Mouse (Mus musculus): ENCODE data around the gene Stat5b. TPM values are rescaled to one million over a fixed set of nuclear protein-coding genes. Genes with fewer than 3 reads are reported as not detected.

Gene Stat5b
- polyA plus RNA-seq, 1 experiment from 2014 or later = 11.4 TPM

GRCm38 (mm10) chr11:100754021-100754692, 96.4 kb downstream of the Stat5b start:
- ATAC-seq (no peak), DNase-seq (ENCODE audit: low spot score) (no peak)
- Histone ChIP-seq H3K4me3 (ENCODE audit: low read depth, low read length) (no peak overlapping the region), H3K27me3 (replicated peaks; ENCODE audit: control insufficient read depth, insufficient read depth, low read length) (0 out of 2 replicates have a peak, but pooled peaks cover 4% of the 10 kb centered on the region), H3K36me3 (ENCODE audit: control insufficient read depth, insufficient read depth, low read length) (0 out of 2 replicates have a peak, but pooled peaks cover 6% of the 10 kb centered on the region), H3K4me1 (ENCODE audit: control insufficient read depth, insufficient read depth, low read length) (no peaks in the 10 kb centered on the region), H3K4me2 (ENCODE audit: low read length) (no peak overlapping the region), H3K27ac (ENCODE audit: low read depth, low read length) (no peak overlapping the region), H3K9ac (ENCODE audit: low read length) (no peak overlapping the region), H3K9me3 (replicated peaks; ENCODE audit: control insufficient read depth, low read length) (no peaks in the 10 kb centered on the region)
- WGBS = 85% methylated on average over 12 of the region's 12 CpGs

GRCm38 (mm10) chr11:100752294-100752693, 98.2 kb downstream of the Stat5b start:
- ATAC-seq = no peak
- WGBS = 47% methylated on average over 10 of the region's 10 CpGs
- Histone ChIP-seq H3K9me3 (replicated peaks; ENCODE audit: control insufficient read depth, low read length) (no peaks in the 10 kb centered on the region), H3K4me3 (ENCODE audit: low read depth, low read length) (no peak overlapping the region), H3K4me1 (ENCODE audit: control insufficient read depth, insufficient read depth, low read length) (no peaks in the 10 kb centered on the region), H3K36me3 (ENCODE audit: control insufficient read depth, insufficient read depth, low read length) (0 out of 2 replicates have a peak, but pooled peaks cover 6% of the 10 kb centered on the region), H3K9ac (ENCODE audit: low read length) (no peak overlapping the region), H3K4me2 (ENCODE audit: low read length) (no peak overlapping the region), H3K27me3 (replicated peaks; ENCODE audit: control insufficient read depth, insufficient read depth, low read length) (no peaks in the 10 kb centered on the region), H3K27ac (ENCODE audit: low read depth, low read length) (no peak overlapping the region)
- DNase-seq (ENCODE audit: low spot score) = no peak

- Histone ChIP-seq H3K4me3 (ENCODE audit: low read depth, low read length) (no peak overlapping the region), H3K27ac (ENCODE audit: low read depth, low read length) (no peak overlapping the region), H3K4me2 (ENCODE audit: low read length) (no peak overlapping the region), H3K4me1 (ENCODE audit: control insufficient read depth, insufficient read depth, low read length) (no peaks in the 10 kb centered on the region), H3K9ac (ENCODE audit: low read length) (no peak overlapping the region), H3K27me3 (replicated peaks; ENCODE audit: control insufficient read depth, insufficient read depth, low read length) (no peaks in the 10 kb centered on the region), H3K9me3 (replicated peaks; ENCODE audit: control insufficient read depth, low read length) (no peaks in the 10 kb centered on the region), H3K36me3 (ENCODE audit: control insufficient read depth, insufficient read depth, low read length) (0 out of 2 replicates have a peak, but pooled peaks cover 6% of the 10 kb centered on the region)
- 92% methylated on average over 16 of the region's 16 CpGs for WGBS
- DNase-seq (ENCODE audit: low spot score) (no peak), ATAC-seq (no peak)
These were observed 100.4 kb downstream of the Stat5b start for GRCm38 (mm10) chr11:100750127-100750526.

- Histone ChIP-seq H3K9me3 (replicated peaks; ENCODE audit: control insufficient read depth, low read length) (no peaks in the 10 kb centered on the region), H3K4me2 (ENCODE audit: low read length) (no peak overlapping the region), H3K4me1 (ENCODE audit: control insufficient read depth, insufficient read depth, low read length) (no peaks in the 10 kb centered on the region), H3K27ac (ENCODE audit: low read depth, low read length) (no peak overlapping the region), H3K27me3 (replicated peaks; ENCODE audit: control insufficient read depth, insufficient read depth, low read length) (no peaks in the 10 kb centered on the region), H3K4me3 (ENCODE audit: low read depth, low read length) (no peak overlapping the region), H3K36me3 (ENCODE audit: control insufficient read depth, insufficient read depth, low read length) (0 out of 2 replicates have a peak, but pooled peaks cover 2% of the 10 kb centered on the region), H3K9ac (ENCODE audit: low read length) (no peak overlapping the region)
- 61% methylated on average over 25 of the region's 25 CpGs for WGBS
- no peak for ATAC-seq
- no peak for DNase-seq (ENCODE audit: low spot score)
These were observed 101.1 kb downstream of the Stat5b start for GRCm38 (mm10) chr11:100749469-100749868.

- H3K4me2 ChIP-seq (ENCODE audit: low read length) = no peak overlapping the region
- 0 out of 2 replicates have a peak, but pooled peaks cover 2% of the 10 kb centered on the region for H3K36me3 ChIP-seq (ENCODE audit: control insufficient read depth, insufficient read depth, low read length)
- no peak for DNase-seq (ENCODE audit: low spot score)
- H3K9ac ChIP-seq (ENCODE audit: low read length) = no peak overlapping the region
- ATAC-seq = no peak
- 82% methylated on average over 4 of the region's 4 CpGs for WGBS
- H3K27me3 ChIP-seq (replicated peaks; ENCODE audit: control insufficient read depth, insufficient read depth, low read length) = no peaks in the 10 kb centered on the region
- H3K4me1 ChIP-seq (ENCODE audit: control insufficient read depth, insufficient read depth, low read length) = no peaks in the 10 kb centered on the region
- no peak overlapping the region for H3K27ac ChIP-seq (ENCODE audit: low read depth, low read length)
- H3K4me3 ChIP-seq (ENCODE audit: low read depth, low read length) = no peak overlapping the region
- no peaks in the 10 kb centered on the region for H3K9me3 ChIP-seq (replicated peaks; ENCODE audit: control insufficient read depth, low read length)
These were observed 101.9 kb downstream of the Stat5b start for GRCm38 (mm10) chr11:100748620-100749019.

- Histone ChIP-seq H3K9ac (ENCODE audit: low read length) (no peak overlapping the region), H3K27ac (ENCODE audit: low read depth, low read length) (no peak overlapping the region), H3K4me3 (ENCODE audit: low read depth, low read length) (no peak overlapping the region), H3K36me3 (ENCODE audit: control insufficient read depth, insufficient read depth, low read length) (0 out of 2 replicates have a peak, but pooled peaks cover 2% of the 10 kb centered on the region), H3K9me3 (replicated peaks; ENCODE audit: control insufficient read depth, low read length) (no peaks in the 10 kb centered on the region), H3K27me3 (replicated peaks; ENCODE audit: control insufficient read depth, insufficient read depth, low read length) (no peaks in the 10 kb centered on the region), H3K4me2 (ENCODE audit: low read length) (no peak overlapping the region), H3K4me1 (ENCODE audit: control insufficient read depth, insufficient read depth, low read length) (no peaks in the 10 kb centered on the region)
- ATAC-seq (no peak), DNase-seq (ENCODE audit: low spot score) (no peak)
- 72% methylated on average over 5 of the region's 5 CpGs for WGBS
These were observed 103.4 kb downstream of the Stat5b start for GRCm38 (mm10) chr11:100747114-100747513.

GRCm38 (mm10) chr11:100746546-100746945, 104.0 kb downstream of the Stat5b start:
- Histone ChIP-seq H3K9ac (ENCODE audit: low read length) (no peak overlapping the region), H3K4me2 (ENCODE audit: low read length) (no peak overlapping the region), H3K27ac (ENCODE audit: low read depth, low read length) (no peak overlapping the region), H3K9me3 (replicated peaks; ENCODE audit: control insufficient read depth, low read length) (no peaks in the 10 kb centered on the region), H3K4me3 (ENCODE audit: low read depth, low read length) (no peak overlapping the region), H3K27me3 (replicated peaks; ENCODE audit: control insufficient read depth, insufficient read depth, low read length) (no peaks in the 10 kb centered on the region), H3K36me3 (ENCODE audit: control insufficient read depth, insufficient read depth, low read length) (0 out of 2 replicates have a peak, but pooled peaks cover under 1% of the 10 kb centered on the region), H3K4me1 (ENCODE audit: control insufficient read depth, insufficient read depth, low read length) (no peaks in the 10 kb centered on the region)
- ATAC-seq = no peak
- no peak for DNase-seq (ENCODE audit: low spot score)
- WGBS = 88% methylated on average over 10 of the region's 10 CpGs

GRCm38 (mm10) chr11:100745085-100745484, 105.4 kb downstream of the Stat5b start:
- ATAC-seq (no peak), DNase-seq (ENCODE audit: low spot score) (peak; percentile 75)
- WGBS = 21% methylated on average over 6 of the region's 6 CpGs
- no peak overlapping the region for H3K4me2 ChIP-seq (ENCODE audit: low read length)
- H3K36me3 ChIP-seq (ENCODE audit: control insufficient read depth, insufficient read depth, low read length) = no peaks in the 10 kb centered on the region
- no peaks in the 10 kb centered on the region for H3K27me3 ChIP-seq (replicated peaks; ENCODE audit: control insufficient read depth, insufficient read depth, low read length)
- H3K9me3 ChIP-seq (replicated peaks; ENCODE audit: control insufficient read depth, low read length) = no peaks in the 10 kb centered on the region
- no peak overlapping the region for H3K27ac ChIP-seq (ENCODE audit: low read depth, low read length)
- H3K4me3 ChIP-seq (ENCODE audit: low read depth, low read length) = no peak overlapping the region
- no peak overlapping the region for H3K9ac ChIP-seq (ENCODE audit: low read length)
- H3K4me1 ChIP-seq (ENCODE audit: control insufficient read depth, insufficient read depth, low read length) = no peaks in the 10 kb centered on the region

- Histone ChIP-seq H3K4me3 (ENCODE audit: low read depth, low read length) (no peak overlapping the region), H3K4me1 (ENCODE audit: control insufficient read depth, insufficient read depth, low read length) (peaks cover 7% of the 10 kb centered on the region), H3K27me3 (replicated peaks; ENCODE audit: control insufficient read depth, insufficient read depth, low read length) (no peaks in the 10 kb centered on the region), H3K9me3 (replicated peaks; ENCODE audit: control insufficient read depth, low read length) (no peaks in the 10 kb centered on the region), H3K27ac (ENCODE audit: low read depth, low read length) (no peak overlapping the region), H3K36me3 (ENCODE audit: control insufficient read depth, insufficient read depth, low read length) (no peaks in the 10 kb centered on the region), H3K9ac (ENCODE audit: low read length) (no peak overlapping the region), H3K4me2 (ENCODE audit: low read length) (no peak overlapping the region)
- 83% methylated on average over 6 of the region's 6 CpGs for WGBS
- ATAC-seq (no peak), DNase-seq (ENCODE audit: low spot score) (no peak)
These were observed 109.2 kb downstream of the Stat5b start for GRCm38 (mm10) chr11:100741348-100741747.
